Mouse (Mus musculus) layer of hippocampus, adult 9-11 months (tissue): ENCODE measurements around the gene Morf4l1.
"Not testable (repeated sequence)": the region's sequence is repeated elsewhere in the genome, so short reads cannot be mapped to it uniquely, and the experiment has no call there.

ENCODE experiments used
- DNase-seq: peaks from one replicate; pipeline ENCODE4 v3.0.0; 2022

The Morf4l1 gene

GRCm38 (mm10) chr9:90059828-90060573 is 54.6 kb downstream of the Morf4l1 start:
- DNase-seq: no peak

GRCm38 (mm10) chr9:90056716-90057115 is 57.9 kb downstream of the Morf4l1 start:
- no peak for DNase-seq

DNA sequence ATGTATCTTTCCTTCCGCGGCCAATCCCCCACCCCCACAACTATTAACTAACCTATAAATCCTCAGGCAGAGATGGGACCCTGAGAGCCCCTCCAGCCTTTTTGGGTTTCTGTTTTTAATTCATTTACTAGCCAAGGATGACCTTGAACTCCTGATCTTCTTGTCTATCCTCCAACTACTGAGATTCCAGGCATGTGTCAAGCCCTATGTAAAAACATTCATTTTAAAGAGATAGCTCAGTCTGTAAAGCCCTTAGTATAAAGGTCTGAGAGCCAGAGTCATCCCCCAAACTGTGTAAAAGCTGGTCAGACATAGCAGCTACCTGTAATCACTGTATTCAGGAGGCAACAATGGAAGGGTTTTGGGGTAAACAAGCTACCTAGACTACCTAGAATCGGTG is 58.7 kb downstream of the Morf4l1 start:
- DNase-seq: no peak

GRCm38 (mm10) chr9:90055409-90055808 is 59.2 kb downstream of the Morf4l1 start:
- DNase-seq: no peak

DNA sequence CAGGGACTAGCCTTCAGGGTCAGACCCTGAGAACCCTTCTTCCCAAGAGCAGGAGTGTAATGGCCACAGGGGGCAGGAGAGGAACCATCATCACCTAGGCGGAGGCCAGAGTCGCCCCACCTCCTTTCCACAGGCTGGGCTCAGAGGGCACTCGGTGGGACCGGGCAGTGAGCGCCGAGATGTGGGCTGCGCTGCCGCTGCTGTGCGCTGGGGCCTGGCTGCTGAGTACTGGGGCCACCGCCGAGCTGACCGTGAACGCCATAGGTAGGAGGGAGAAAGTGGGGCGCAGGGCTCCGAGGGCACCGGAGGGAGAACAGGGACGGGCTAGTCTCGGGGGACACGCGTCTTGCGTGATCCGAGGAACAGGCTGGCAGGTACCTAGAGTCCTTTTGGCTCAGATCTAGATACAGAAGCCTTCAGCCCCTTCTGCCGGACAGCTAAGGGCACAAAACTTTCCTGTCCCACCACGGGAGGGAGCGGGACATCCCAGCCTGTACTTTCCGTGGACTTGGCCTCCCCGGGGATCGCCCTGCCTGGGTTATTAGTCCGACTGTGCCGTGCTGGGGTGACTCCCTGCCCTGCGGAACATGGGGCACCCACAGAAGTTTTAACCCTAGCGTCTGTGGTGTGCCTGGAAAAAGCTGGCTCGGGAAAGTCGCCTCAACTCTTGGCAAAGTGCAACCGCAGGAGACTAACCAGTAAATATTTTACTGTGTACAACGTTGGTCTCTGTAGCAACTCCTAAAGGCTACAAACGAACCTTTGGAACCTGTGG is 60.0 kb downstream of the Morf4l1 start:
- peak; percentile 59 for DNase-seq

DNA sequence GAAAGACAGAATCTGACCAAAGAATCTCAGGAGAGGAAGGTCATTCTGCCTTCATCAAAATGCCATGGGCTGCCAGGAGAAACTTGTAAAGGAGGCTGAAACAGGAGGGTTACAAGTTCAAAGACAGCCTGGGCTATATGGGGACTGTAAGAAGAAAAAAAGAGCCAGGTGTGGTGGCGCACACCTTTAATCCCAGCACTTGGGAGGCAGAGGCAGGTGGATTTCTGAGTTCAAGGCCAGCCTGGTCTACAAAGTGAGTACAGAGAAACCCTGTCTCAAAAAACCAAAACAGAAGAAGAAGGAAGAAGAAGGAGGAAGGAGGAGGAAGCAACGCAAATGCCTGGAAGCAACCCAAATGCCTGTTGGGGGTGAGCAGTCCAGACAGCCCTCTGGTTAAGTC is 60.7 kb downstream of the Morf4l1 start, which contains the start of gene Ctsh:
Gene Ctsh (plus strand): TSS at position 301 of the 400 bp plus-strand sequence.
- DNase-seq: no peak

DNA sequence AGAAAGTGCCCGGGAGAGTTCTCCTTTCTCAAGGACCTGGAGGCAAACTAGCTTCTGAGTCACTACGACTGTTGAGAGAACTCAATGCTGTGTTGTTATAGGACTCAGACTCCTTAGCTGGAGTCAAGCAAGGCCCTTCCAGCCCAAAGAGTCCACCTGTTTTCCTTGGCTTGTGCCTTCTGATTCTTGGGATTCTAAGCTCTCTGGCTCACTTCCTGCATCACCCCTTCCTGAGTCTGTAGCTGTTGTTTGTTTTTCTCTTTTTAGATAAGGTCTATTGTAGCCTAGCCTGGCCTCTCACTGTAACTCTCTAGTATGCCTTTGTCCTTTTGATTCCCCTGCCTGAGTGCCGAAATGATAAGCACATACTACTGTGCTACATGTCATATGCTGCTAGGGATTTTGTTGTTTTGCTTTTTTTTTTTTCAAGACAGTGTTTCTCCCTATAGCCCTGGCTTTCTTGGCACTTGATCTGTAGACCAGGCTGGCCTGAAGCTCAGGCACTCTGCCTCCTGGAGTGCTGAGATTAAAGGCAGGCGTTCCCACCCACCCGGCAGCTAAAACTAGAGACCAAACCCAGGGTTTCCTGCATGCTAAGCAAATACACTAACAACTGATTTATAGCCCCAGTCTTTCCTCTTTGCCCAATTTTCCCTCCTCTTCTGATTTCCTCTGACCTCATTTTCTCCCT is 66.5 kb downstream of the Morf4l1 start:
- DNase-seq: no peak

- DNase-seq: no peak
These were observed 69.4 kb downstream of the Morf4l1 start for GRCm38 (mm10) chr9:90045191-90045590.

- not testable (repeated sequence) for DNase-seq
These were observed 71.7 kb downstream of the Morf4l1 start for GRCm38 (mm10) chr9:90042906-90043305.
